Mouse (Mus musculus): ENCODE data around the gene Nfic.
A peak's percentile ranks its signal among the peaks of the same experiment; 100 is the strongest.

Nfic gene

DNA sequence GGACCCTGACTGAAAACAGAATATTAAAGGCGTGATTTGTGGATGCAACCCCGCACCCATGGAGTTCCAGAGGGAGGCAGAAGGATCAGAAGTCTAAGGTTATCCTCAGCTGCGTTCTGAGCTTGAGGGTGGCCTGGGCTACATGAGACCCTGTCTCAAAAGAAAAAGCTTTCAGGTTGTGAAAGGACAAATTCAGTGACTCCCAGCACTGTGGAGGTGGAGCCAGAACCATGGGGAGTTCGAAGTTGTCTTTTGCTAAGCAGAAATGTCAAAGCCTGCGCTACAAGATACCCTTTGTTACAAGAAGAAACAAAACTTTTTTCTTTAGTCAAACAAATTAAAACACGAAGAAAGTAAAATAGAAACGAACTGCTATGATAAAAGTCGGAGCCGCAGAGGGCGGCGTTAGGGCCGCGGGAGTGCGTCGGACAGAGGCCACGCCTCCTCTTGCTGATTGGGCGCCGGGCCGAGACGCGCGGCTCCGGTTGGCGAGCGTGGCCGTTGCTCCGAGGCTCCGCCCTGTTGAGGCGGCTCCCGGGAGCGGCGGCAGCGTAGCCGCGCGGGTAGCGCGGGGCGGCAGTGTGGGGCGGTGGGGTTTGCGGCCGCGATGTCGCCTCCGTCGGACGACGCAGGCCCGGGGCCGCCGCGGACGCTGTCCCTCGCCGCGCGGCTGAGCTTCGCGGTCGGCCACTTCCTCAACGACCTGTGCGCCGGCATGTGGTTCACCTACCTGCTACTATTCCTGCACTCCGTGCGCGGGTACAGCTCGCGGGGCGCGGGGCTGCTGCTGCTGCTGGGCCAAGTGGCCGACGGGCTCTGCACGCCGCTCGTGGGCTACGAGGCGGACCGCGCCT is 98.2 kb downstream of the Nfic start, which contains the start of gene Mfsd12:
Gene Mfsd12 (plus strand): TSS at position 501 of the 854 bp plus-strand sequence.
- DNase-seq (ENCODE audit: low spot score), result peak; percentile 95

DNA sequence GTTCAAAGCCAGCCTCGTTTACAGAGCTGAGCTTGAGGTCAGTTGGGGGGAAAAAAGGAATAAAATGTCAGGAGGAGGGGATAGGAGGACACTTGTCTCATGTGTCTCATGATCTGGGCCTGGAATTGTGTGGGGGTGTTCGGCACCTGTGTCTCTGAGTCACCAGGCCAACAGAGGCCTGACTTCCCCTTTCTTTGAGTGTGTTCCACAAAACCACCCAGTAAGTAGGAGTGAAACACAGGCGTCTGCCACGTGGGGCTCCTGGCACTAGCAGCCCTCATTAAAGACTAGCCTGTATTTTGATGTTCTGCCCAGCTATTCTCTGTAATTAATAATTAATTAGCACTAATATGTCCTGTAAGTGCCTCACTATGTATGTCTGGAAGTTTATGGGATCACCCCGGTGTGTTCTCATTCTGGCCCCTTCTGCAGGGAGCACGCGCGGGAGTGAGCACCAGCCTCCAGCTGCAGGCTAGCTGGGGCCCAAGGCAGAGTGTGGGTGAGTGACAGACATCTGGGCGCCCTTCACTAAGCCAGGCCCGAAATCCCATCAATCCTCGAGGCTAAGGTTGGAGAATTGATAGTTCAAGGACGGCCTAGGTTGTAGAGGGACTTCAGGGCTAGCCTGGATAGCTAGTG is 99.0 kb downstream of the Nfic start:
- DNase-seq (ENCODE audit: low spot score), result no peak

DNA sequence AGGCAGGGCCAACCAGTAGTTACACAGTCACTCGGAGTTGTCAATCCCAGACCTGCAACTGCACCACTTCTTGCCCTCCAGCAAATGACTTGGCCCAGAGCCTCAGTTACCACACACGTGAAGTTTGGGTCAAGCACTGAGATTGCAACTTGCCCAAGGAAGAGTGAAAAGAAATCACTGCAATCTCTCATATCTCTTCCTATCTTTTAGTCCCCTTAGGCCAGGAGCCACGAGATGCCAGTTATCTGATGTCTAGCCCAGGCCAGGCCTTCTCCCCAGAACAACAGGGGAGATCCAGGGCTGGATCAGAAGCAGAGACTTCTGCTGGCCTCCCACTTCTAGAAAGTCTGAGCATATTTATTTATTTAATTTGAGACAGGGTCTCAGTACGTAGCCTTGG is 99.9 kb downstream of the Nfic start:
- no peak for DNase-seq (ENCODE audit: low spot score)

DNA sequence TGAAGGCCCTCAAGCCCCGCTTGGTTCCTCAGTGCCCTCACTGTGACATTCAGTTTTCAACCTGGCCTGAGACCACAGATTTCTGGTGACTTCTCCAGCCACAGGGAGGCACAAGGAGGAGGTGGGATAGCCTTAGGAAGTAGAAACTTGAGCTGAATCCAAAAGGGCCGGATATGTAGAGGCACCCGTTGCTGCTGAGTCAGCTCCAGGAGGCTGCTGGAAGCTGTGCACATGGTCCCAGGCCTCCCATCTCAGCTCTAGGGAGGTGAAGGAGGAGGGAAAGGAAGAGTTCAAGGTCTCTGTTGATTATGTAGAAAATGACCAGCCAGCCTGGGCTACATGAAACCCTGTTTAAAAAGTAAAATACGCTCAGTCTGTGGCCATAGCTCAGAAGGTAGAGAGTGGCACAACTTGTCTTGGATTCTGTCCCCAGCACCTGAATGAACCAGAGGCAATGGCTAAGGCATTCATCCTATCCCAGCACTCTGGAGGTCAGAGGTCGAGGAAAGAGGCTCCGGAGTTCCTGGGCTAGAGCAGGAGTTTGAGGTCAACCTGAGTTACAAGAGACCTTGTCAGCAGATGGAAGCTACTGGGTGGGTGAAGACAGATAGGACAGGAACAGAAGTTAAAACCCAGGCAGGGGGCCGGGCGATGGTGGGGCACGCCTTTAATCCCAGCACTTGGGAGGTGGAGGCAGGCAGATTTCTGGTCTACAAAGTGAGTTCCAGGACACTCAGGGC is 100.5 kb downstream of the Nfic start:
- DNase-seq (ENCODE audit: low spot score), result no peak

DNA sequence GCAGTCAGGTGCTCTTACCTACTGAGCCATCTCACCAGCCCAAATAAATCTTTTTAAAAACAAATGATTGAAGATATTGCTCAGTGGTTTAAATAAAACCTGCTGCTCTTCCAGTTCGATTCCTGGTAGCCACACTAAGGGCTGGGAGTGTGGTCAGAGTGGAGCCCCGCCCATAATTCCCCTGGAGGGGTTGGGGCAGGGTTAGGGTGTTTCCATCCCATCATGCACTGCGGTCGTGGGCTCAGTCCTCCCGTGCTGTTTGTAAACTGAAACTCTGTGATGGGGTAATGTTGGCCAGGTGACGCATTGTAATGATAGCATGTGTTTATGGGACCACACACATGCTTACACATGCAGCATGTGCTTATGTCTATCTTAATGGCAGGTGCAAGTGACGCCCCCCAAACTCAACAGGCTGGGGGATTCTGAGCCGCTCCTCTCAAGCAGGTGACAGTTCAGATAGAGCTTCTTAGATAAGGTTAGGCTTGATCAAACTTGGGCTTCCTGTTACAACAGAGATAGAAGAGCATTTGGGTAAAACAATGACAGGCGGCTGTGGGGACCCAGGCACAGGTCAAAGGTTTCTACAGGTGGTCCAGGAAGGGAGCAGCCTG is 103.7 kb downstream of the Nfic start:
- no peak for DNase-seq (ENCODE audit: low spot score)

DNA sequence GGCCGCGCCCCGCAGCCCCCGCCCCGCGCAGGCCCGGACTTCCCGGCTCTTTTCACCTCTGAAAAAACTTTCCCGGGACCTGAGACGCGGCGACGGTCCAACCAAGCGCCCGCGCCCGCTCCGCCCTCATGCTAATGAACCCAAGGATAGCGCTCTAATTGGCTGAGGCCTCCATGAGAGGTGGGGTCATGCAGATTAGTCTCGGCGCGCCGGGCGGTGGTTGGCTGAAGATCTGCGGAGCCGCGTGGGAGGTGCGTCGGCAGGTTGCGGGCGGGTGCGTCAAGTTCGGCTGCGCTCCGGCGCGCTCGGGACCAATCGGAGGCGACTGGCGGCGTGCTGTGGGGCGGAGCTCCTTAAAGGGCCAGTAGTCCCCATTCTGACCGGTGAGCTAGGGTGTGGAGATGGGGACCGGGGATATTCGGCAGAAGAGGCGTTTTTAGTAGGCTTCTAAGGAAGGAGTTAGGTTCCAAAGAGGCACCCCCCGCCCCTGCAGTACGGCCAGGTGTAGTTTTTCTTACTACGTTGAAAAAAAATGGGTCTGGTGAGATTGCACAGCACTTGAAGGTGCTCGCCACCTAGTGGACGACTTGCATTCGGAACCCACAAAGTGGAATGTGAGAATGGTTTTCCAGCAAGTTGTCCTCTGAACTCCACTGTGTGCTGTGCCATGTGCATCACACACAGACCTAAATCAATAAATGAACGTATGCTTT is 104.9 kb downstream of the Nfic start, which contains the start of gene Hmg20b:
Gene Hmg20b (minus strand): TSS at position 130 of the 713 bp plus-strand sequence.
- DNase-seq (ENCODE audit: low spot score), result peak; percentile 99

DNA sequence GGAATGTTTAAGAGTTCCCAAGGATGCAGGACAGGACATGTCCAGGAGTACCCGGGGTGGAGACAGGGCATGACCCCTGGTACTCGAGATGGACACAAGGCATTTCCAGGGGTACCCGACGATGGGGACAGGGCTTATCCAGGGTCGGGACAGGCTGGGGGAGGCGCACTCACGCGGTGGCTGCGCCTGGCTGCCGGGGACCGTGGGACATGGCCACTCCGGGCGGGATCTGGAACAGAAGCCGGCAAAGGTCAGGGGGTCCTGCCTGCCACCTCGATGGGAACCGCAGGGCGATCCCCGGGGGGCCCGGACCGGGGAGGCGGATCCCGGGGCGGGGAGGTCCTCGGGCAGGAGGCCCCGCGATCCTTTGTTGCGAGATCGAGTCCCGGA is 105.5 kb downstream of the Nfic start:
- no peak for DNase-seq (ENCODE audit: low spot score)

DNA sequence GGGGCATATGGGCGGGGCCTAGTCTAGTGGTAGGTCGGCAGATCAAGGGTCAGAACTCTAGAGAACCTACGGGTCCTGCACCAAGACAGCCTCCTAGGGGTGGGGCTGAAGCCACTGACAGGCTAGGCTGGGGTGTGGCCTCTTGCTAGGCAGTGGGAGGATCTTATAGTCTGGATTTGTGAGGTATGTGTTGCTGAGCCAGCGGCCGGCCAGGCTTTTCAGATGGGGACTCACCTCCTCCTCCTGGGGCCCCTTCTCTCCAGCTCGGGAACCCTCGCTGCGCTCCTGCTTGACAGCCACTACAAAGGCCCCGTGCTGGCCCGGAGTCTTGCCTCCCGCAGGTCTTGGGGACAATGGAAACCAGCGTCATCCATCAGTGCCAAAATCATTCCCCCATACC is 106.3 kb downstream of the Nfic start:
- DNase-seq (ENCODE audit: low spot score), result peak; percentile 72

DNA sequence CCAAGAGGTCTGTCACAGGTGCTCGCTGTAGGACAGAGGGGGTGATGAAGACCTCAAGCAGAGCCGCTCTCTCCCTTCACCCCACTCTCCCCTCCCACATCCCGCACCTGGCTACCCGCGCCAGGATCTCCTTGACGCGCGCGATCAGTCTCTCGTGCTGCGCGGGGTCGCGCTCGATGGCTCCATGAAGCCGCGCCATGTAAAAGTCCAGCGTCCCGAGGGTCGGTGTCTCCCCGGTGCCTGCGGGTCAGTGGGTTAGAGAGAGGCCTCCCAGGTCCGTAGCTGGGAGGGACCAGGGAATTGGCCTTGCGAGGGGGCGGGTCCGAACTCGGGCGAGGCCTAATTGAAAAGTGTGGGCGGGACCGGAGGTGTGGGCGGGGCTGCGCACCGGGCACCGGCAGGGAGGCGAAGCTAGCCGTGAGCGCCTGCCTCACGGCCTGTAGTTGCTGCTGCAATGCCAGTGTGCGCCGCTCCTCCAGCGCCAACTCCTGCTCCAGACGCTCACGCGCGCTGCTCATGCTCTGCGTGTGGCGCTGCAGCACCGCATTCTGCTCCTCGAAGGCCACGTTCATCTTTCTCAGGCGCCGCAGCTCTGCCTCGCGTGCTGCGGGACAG is 108.9 kb downstream of the Nfic start:
- DNase-seq (ENCODE audit: low spot score), result peak; percentile 85
